In genomic region chr10:105574695-105575660, GRCm38 (mm10) we compare ENCODE assay signal across 8 mouse cellular contexts. TPM values are rescaled to one million over a fixed set of nuclear protein-coding genes. Genes with fewer than 3 reads are reported as not detected.
DNase-seq lines count a peak whose midpoint lies in the region; ATAC-seq and TF ChIP-seq lines count a peak whose summit lies in the region.

No protein-coding gene starts in this region.

- H3K4me3 ChIP-seq in C2C12 (ENCODE audit: insufficient read depth, poor library complexity, severe bottlenecking): peak overlapping the region; percentile 41
- H3K4me3 ChIP-seq in erythroblast, embryonic 14.5 days (replicated peaks): peak overlapping the region; percentile 67
- H3K4me3 ChIP-seq in heart, embryonic 12.5 days: peak overlapping the region; percentile 84
- H3K4me3 ChIP-seq in kidney, postnatal 0 days (replicated peaks; ENCODE audit: low read depth, low read length): peak overlapping the region; percentile 63
- peak overlapping the region; percentile 80 for H3K4me3 ChIP-seq in liver, embryonic 11.5 days (ENCODE audit: low read depth, low read length)
- peak overlapping the region; percentile 83 for H3K4me3 ChIP-seq in stomach, embryonic 14.5 days (ENCODE audit: low read depth, low read length)

- H3K27me3 ChIP-seq in C2C12 (ENCODE audit: control insufficient read depth, insufficient read depth, insufficient read length): no peaks in the 10 kb centered on the region
- peaks cover 25% of the 10 kb centered on the region for H3K27me3 ChIP-seq in erythroblast, embryonic 14.5 days (ENCODE audit: control insufficient read depth)
- H3K27me3 ChIP-seq in heart, embryonic 12.5 days (replicated peaks): no peaks in the 10 kb centered on the region
- no peaks in the 10 kb centered on the region for H3K27me3 ChIP-seq in kidney, postnatal 0 days (ENCODE audit: insufficient read depth, low read length)
- H3K27me3 ChIP-seq in liver, embryonic 11.5 days (replicated peaks; ENCODE audit: control insufficient read depth, insufficient read depth, low read length): no peaks in the 10 kb centered on the region
- no peaks in the 10 kb centered on the region for H3K27me3 ChIP-seq in stomach, embryonic 14.5 days (ENCODE audit: control insufficient read depth, insufficient read depth, low read length)

- H3K79me2 ChIP-seq in C2C12 (ENCODE audit: control insufficient read depth, insufficient read depth): no peaks in the 10 kb centered on the region

- TF ChIP-seq CTCF in C2C12 (IDR thresholded peaks at IDR 0.05; ENCODE audit: control insufficient read depth, insufficient read depth, insufficient read length): peak; percentile 89
- TF ChIP-seq CTCF in brain, embryonic 14.5 days (IDR thresholded peaks at IDR 0.05; ENCODE audit: borderline replicate concordance, extremely low read depth, insufficient read depth, insufficient read length): peak; percentile 95
- peak; percentile 99 for TF ChIP-seq CTCF in kidney, postnatal 0 days (IDR thresholded peaks at IDR 0.05; ENCODE audit: low read depth)

- peak overlapping the region; percentile 78 for H3K27ac ChIP-seq in heart, embryonic 12.5 days (ENCODE audit: poor library complexity, severe bottlenecking)
- H3K27ac ChIP-seq in kidney, postnatal 0 days: 0 out of 2 replicates have a peak overlapping the region, but pooled peaks have one; percentile 70
- no peak overlapping the region; the same call in 1 of the 2 replicates for H3K27ac ChIP-seq in liver, embryonic 11.5 days (ENCODE audit: low read depth, low read length)
- peak overlapping the region; percentile 92; the same call in 1 of the 2 replicates for H3K27ac ChIP-seq in stomach, embryonic 14.5 days (ENCODE audit: low read length)

- peak; percentile 97 for DNase-seq in brain, embryonic 14.5 days (ENCODE audit: low read depth)
- DNase-seq in kidney, postnatal 0 days (ENCODE audit: low spot score): peak; percentile 98
- peak; percentile 92 for DNase-seq in liver, embryonic 11.5 days (ENCODE audit: low spot score)
- peak; percentile 88 for DNase-seq in naive thymus-derived CD4-positive, alpha-beta T cell, adult 2 months (ENCODE audit: low read depth)

- under 1% methylated on average over 44 of the region's 44 CpGs for WGBS in heart, embryonic 12.5 days
- WGBS in kidney, postnatal 0 days: under 1% methylated on average over 44 of the region's 44 CpGs
- WGBS in liver, embryonic 11.5 days: under 1% methylated on average over 44 of the region's 44 CpGs
- WGBS in stomach, embryonic 14.5 days: under 1% methylated on average over 44 of the region's 44 CpGs

- peak; percentile 78 for ATAC-seq in heart, embryonic 12.5 days (ENCODE audit: insufficient number of reproducible peaks, low FRiP score)
- ATAC-seq in kidney, postnatal 0 days (replicated peaks; ENCODE audit: low FRiP score, low read depth): peak; percentile 83
- ATAC-seq in liver, embryonic 11.5 days (replicated peaks; ENCODE audit: low FRiP score): peak; percentile 80
- ATAC-seq in stomach, embryonic 14.5 days (ENCODE audit: insufficient number of reproducible peaks, insufficient read depth, low FRiP score, low read depth): peak; percentile 68

- no peak for TF ChIP-seq POLR2A in brain, embryonic 14.5 days (IDR thresholded peaks at IDR 0.05; ENCODE audit: borderline replicate concordance, extremely low read depth, insufficient read depth, insufficient read length, poor library complexity, severe bottlenecking)

- peak overlapping the region; percentile 87 for H3K9ac ChIP-seq in heart, embryonic 12.5 days
- no peak overlapping the region for H3K9ac ChIP-seq in kidney, postnatal 0 days (ENCODE audit: low read depth, low read length)
- peak overlapping the region; percentile 68 for H3K9ac ChIP-seq in liver, embryonic 11.5 days (ENCODE audit: low read depth, low read length)
- 0 out of 2 replicates have a peak overlapping the region, but pooled peaks have one; percentile 21 for H3K9ac ChIP-seq in stomach, embryonic 14.5 days (replicated peaks; ENCODE audit: low read depth, low read length)

- no peaks in the 10 kb centered on the region for H3K36me3 ChIP-seq in C2C12 (ENCODE audit: control insufficient read depth, insufficient read depth)
- no peaks in the 10 kb centered on the region for H3K36me3 ChIP-seq in erythroblast, embryonic 14.5 days (ENCODE audit: control insufficient read depth)
- no peaks in the 10 kb centered on the region for H3K36me3 ChIP-seq in heart, embryonic 12.5 days
- no peaks in the 10 kb centered on the region for H3K36me3 ChIP-seq in kidney, postnatal 0 days (ENCODE audit: insufficient read depth, low read length)
- H3K36me3 ChIP-seq in liver, embryonic 11.5 days (ENCODE audit: control insufficient read depth, insufficient read depth, low read length): no peaks in the 10 kb centered on the region
- no peaks in the 10 kb centered on the region for H3K36me3 ChIP-seq in stomach, embryonic 14.5 days (ENCODE audit: control insufficient read depth, insufficient read depth, low read length)

- H3ac ChIP-seq in C2C12 (ENCODE audit: control insufficient read depth, insufficient read length, low read depth): no peak overlapping the region

- peaks cover 25% of the 10 kb centered on the region for H3K4me1 ChIP-seq in erythroblast, embryonic 14.5 days (ENCODE audit: control insufficient read depth)
- H3K4me1 ChIP-seq in heart, embryonic 12.5 days (replicated peaks): peaks cover 24% of the 10 kb centered on the region
- H3K4me1 ChIP-seq in kidney, postnatal 0 days (replicated peaks; ENCODE audit: insufficient read depth, low read length): peaks cover 5% of the 10 kb centered on the region; the same call in 1 of the 2 replicates
- no peaks in the 10 kb centered on the region for H3K4me1 ChIP-seq in liver, embryonic 11.5 days (replicated peaks; ENCODE audit: control insufficient read depth, insufficient read depth, low read length)
- H3K4me1 ChIP-seq in stomach, embryonic 14.5 days (ENCODE audit: control insufficient read depth, insufficient read depth, low read length): 0 out of 2 replicates have a peak, but pooled peaks cover 2% of the 10 kb centered on the region

- H3K4me2 ChIP-seq in heart, embryonic 12.5 days: peak overlapping the region; percentile 92
- peak overlapping the region; percentile 81 for H3K4me2 ChIP-seq in kidney, postnatal 0 days (ENCODE audit: low read length)
- H3K4me2 ChIP-seq in liver, embryonic 11.5 days: peak overlapping the region; percentile 85
- peak overlapping the region; percentile 68 for H3K4me2 ChIP-seq in stomach, embryonic 14.5 days (replicated peaks; ENCODE audit: low read depth, low read length)

- H3K9me3 ChIP-seq in erythroblast, embryonic 14.5 days (ENCODE audit: control insufficient read depth, low read length): no peaks in the 10 kb centered on the region
- no peaks in the 10 kb centered on the region for H3K9me3 ChIP-seq in heart, embryonic 12.5 days (replicated peaks)
- no peaks in the 10 kb centered on the region for H3K9me3 ChIP-seq in kidney, postnatal 0 days (replicated peaks; ENCODE audit: low read length)
- no peaks in the 10 kb centered on the region for H3K9me3 ChIP-seq in liver, embryonic 11.5 days (ENCODE audit: control insufficient read depth, low read length)
- H3K9me3 ChIP-seq in stomach, embryonic 14.5 days (ENCODE audit: control insufficient read depth, low read depth, low read length): no peaks in the 10 kb centered on the region

- no peaks in the 10 kb centered on the region for H3K79me3 ChIP-seq in C2C12 (ENCODE audit: low read depth)

TF ChIP-seq in C2C12, 6 proteins besides CTCF, POLR2A, EP300 and RAD21:
- no peak for TF ChIP-seq MAX (IDR thresholded peaks at IDR 0.05)
- peak; percentile 17 for TF ChIP-seq CEBPB (IDR thresholded peaks at IDR 0.05; ENCODE audit: low read depth)

RNA-seq across cellular contexts. Expression of gene Tmtc2, which starts 0.7 kb away (rescaled TPM):
- 0.25 TPM for polyA plus RNA-seq in C2C12 (2012; fragmentation: generic; extraction: Trizol)
- polyA plus RNA-seq in brain, embryonic 14.5 days (2012; rRNA removed): 9.5 and 14.5 TPM in 2 replicates
- polyA plus RNA-seq in erythroblast, embryonic 14.5 days (2012): 0.01 and 0.03 TPM in 2 replicates
- polyA plus RNA-seq in heart, embryonic 12.5 days (2016; fragmentation: Nextera tagmentation; extraction: Ambion mirVana): 7.0 and 7.6 TPM in 2 replicates
- polyA plus RNA-seq in kidney, postnatal 0 days (2015; fragmentation: Nextera tagmentation; extraction: Ambion mirVana): 4.5 and 5.2 TPM in 2 replicates
- polyA plus RNA-seq in liver, embryonic 11.5 days (2014; fragmentation: Nextera tagmentation; extraction: Ambion mirVana): 2.8 and 3.5 TPM in 2 replicates
- 16.4 and 17.0 TPM in 2 replicates for polyA plus RNA-seq in stomach, embryonic 14.5 days (2014; fragmentation: Nextera tagmentation; extraction: Ambion mirVana)
